Comparison of ENCODE assay signal across 8 mouse cellular contexts in the genomic region with DNA sequence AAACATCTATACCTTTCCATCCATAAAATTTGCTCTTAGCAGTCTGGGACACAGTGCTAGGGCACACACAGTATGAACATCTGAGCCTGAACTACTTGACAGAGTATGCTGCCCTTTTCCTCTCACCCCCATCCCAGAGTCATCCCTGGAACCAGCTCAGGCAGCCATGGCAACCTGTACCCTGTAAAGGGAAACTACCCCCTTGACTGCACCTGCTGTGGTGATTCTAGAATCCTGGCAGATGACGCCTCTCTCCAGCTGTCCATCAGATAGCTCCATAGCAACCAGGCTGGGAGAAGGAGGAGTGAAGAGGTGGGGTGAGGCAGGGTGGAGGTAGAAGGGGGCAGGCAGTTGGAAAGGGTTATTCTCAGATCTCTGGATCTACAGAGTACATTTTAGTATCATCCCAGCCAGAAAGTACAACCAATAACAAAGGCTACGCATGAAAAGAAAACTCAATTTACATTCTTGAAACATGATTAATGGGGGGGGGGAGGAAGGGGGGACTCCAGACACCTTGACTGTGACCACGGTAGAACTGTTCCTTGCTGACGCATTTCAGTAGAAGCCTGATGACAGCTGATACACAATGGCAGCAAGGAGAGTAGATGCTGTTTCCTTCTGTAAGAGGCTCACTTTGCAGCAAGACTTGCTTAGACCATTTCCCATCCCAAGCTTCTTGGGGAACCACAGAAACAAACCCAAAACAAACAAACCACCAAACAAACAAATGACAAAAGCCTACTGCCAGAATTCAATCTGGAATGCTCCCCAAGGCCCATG.
A peak's percentile ranks its signal among the peaks of the same experiment; 100 is the strongest.
DNase-seq lines count a peak whose midpoint lies in the region; ATAC-seq and TF ChIP-seq lines count a peak whose summit lies in the region.

No protein-coding gene starts in this region.

- ATAC-seq in midbrain, embryonic 12.5 days (ENCODE audit: low FRiP score, low read depth), result peak; percentile 60; the same call in 1 of the 2 replicates
- ATAC-seq in activated CD4-positive, CD25-positive, alpha-beta regulatory T cell, adult 4 months, result no peak
- no peak for ATAC-seq in lung, postnatal 0 days

- no peak overlapping the region for H3K27ac ChIP-seq in cerebellum, adult 2 months (ENCODE audit: insufficient read depth, low read length)
- no peak overlapping the region for H3K27ac ChIP-seq in midbrain, embryonic 12.5 days (replicated peaks)
- no peak overlapping the region for H3K27ac ChIP-seq in lung, postnatal 0 days (ENCODE audit: low read length)

- no peak for TF ChIP-seq EP300 in lung, postnatal 0 days (IDR thresholded peaks at IDR 0.05)

- H3K36me3 ChIP-seq in midbrain, embryonic 12.5 days, result no peaks in the 10 kb centered on the region
- H3K36me3 ChIP-seq in lung, postnatal 0 days (ENCODE audit: insufficient read depth, low read length), result no peaks in the 10 kb centered on the region

- TF ChIP-seq POLR2A in cerebellum, adult 2 months (IDR thresholded peaks at IDR 0.05; ENCODE audit: borderline replicate concordance, insufficient read depth, low read length), result no peak

- peak; percentile 5 to 29 for DNase-seq in cerebellum, postnatal 14 days
- no peak for DNase-seq in cerebellum, adult 2 months
- peak; percentile 43 for DNase-seq in R1 (ENCODE audit: low read depth, low spot score)
- DNase-seq in gastrocnemius, postnatal 25 days, result peak; percentile 86
- DNase-seq in thymus, postnatal 0 days (ENCODE audit: low spot score), result no peak
- no peak for DNase-seq in lung, postnatal 0 days (ENCODE audit: low spot score)

- H3K9me3 ChIP-seq in midbrain, embryonic 12.5 days, result no peaks in the 10 kb centered on the region
- no peaks in the 10 kb centered on the region for H3K9me3 ChIP-seq in lung, postnatal 0 days (ENCODE audit: low read length)

- WGBS in cerebellum, adult 2 months, result 30% methylated on average over 4 of the region's 4 CpGs
- 60% methylated on average over 4 of the region's 4 CpGs for whole genome bisulfite sequencing in midbrain, embryonic 12.5 days
- WGBS in lung, postnatal 0 days, result 45% methylated on average over 4 of the region's 4 CpGs

- no peak overlapping the region for H3K4me2 ChIP-seq in midbrain, embryonic 12.5 days (replicated peaks)
- H3K4me2 ChIP-seq in lung, postnatal 0 days (replicated peaks; ENCODE audit: low read depth, low read length), result no peak overlapping the region

- H3K27me3 ChIP-seq in cerebellum, adult 2 months (ENCODE audit: control insufficient read depth, insufficient read depth, low read length), result no peaks in the 10 kb centered on the region
- no peaks in the 10 kb centered on the region for H3K27me3 ChIP-seq in midbrain, embryonic 12.5 days
- no peaks in the 10 kb centered on the region for H3K27me3 ChIP-seq in lung, postnatal 0 days (replicated peaks; ENCODE audit: insufficient read depth, low read length)

- H3K9ac ChIP-seq in midbrain, embryonic 12.5 days (replicated peaks), result no peak overlapping the region
- no peak overlapping the region for H3K9ac ChIP-seq in lung, postnatal 0 days (replicated peaks; ENCODE audit: low read depth)

- H3K4me3 ChIP-seq in cerebellum, adult 2 months (replicated peaks; ENCODE audit: insufficient read depth, low read depth, low read length), result no peak overlapping the region
- no peak overlapping the region for H3K4me3 ChIP-seq in midbrain, embryonic 12.5 days
- no peak overlapping the region for H3K4me3 ChIP-seq in lung, postnatal 0 days (ENCODE audit: low read depth, low read length)

- H3K4me1 ChIP-seq in cerebellum, adult 2 months (ENCODE audit: control insufficient read depth, insufficient read depth, low read length), result no peaks in the 10 kb centered on the region
- H3K4me1 ChIP-seq in midbrain, embryonic 12.5 days, result peaks cover 5% of the 10 kb centered on the region; the same call in 1 of the 2 replicates
- no peaks in the 10 kb centered on the region; the same call in 1 of the 2 replicates for H3K4me1 ChIP-seq in lung, postnatal 0 days (ENCODE audit: insufficient read depth, low read depth, low read length)

- TF ChIP-seq CTCF in cerebellum, adult 2 months (IDR thresholded peaks at IDR 0.05; ENCODE audit: borderline replicate concordance, insufficient read depth, low read depth, low read length), result no peak
- no peak for TF ChIP-seq CTCF in lung, postnatal 0 days (IDR thresholded peaks at IDR 0.05)

Comparison
In these comparisons a context has a peak if more than half of its experiments do, and no peak if none do; other contexts are left out.
1. DNase-seq: peak in cerebellum, postnatal 14 days (2 of 2), R1 (single experiment) and gastrocnemius, postnatal 25 days (single experiment); none in cerebellum, adult 2 months (0 of 2), thymus, postnatal 0 days (single experiment) and lung, postnatal 0 days (single experiment).